In genomic region chr4:82513426-82513750, GRCm38 (mm10) we compare ENCODE assay signal across 8 mouse cellular contexts.
DNase-seq lines count a peak whose midpoint lies in the region; ATAC-seq and TF ChIP-seq lines count a peak whose summit lies in the region.

No protein-coding gene starts in this region.

- H3K9ac ChIP-seq in heart, postnatal 0 days (replicated peaks; ENCODE audit: low read depth, low read length), result 0 out of 2 replicates have a peak overlapping the region, but pooled peaks have one; percentile 36
- H3K9ac ChIP-seq in hindbrain, embryonic 12.5 days, result peak overlapping the region; percentile 65
- H3K9ac ChIP-seq in midbrain, embryonic 11.5 days (ENCODE audit: low read length), result peak overlapping the region; percentile 73

- H3K27me3 ChIP-seq in heart, postnatal 0 days (ENCODE audit: control insufficient read depth, insufficient read depth, low read length), result no peaks in the 10 kb centered on the region
- no peaks in the 10 kb centered on the region for H3K27me3 ChIP-seq in hindbrain, embryonic 12.5 days
- H3K27me3 ChIP-seq in midbrain, embryonic 11.5 days (ENCODE audit: control insufficient read depth, insufficient read depth, low read length), result no peaks in the 10 kb centered on the region

- peaks cover 6% of the 10 kb centered on the region; the same call in 1 of the 2 replicates for H3K4me1 ChIP-seq in heart, postnatal 0 days (ENCODE audit: control insufficient read depth, insufficient read depth)
- no peaks in the 10 kb centered on the region; the same call in 1 of the 2 replicates for H3K4me1 ChIP-seq in brown adipose tissue, adult 24 weeks (ENCODE audit: control insufficient read depth, insufficient read depth, insufficient read length, low read length)
- peaks cover 28% of the 10 kb centered on the region for H3K4me1 ChIP-seq in hindbrain, embryonic 12.5 days
- H3K4me1 ChIP-seq in midbrain, embryonic 11.5 days (ENCODE audit: control insufficient read depth, insufficient read depth, low read length), result peaks cover 35% of the 10 kb centered on the region

- no peaks in the 10 kb centered on the region for H3K9me3 ChIP-seq in heart, postnatal 0 days (replicated peaks; ENCODE audit: control insufficient read depth, low read length)
- no peaks in the 10 kb centered on the region for H3K9me3 ChIP-seq in hindbrain, embryonic 12.5 days (replicated peaks)
- no peaks in the 10 kb centered on the region for H3K9me3 ChIP-seq in midbrain, embryonic 11.5 days (ENCODE audit: control insufficient read depth, low read length)

- TF ChIP-seq EP300 in heart, postnatal 0 days (IDR thresholded peaks at IDR 0.05; ENCODE audit: low read depth), result no peak

- H3K36me3 ChIP-seq in heart, postnatal 0 days (replicated peaks; ENCODE audit: control insufficient read depth, insufficient read depth, low read length), result no peaks in the 10 kb centered on the region
- no peaks in the 10 kb centered on the region for H3K36me3 ChIP-seq in hindbrain, embryonic 12.5 days
- no peaks in the 10 kb centered on the region for H3K36me3 ChIP-seq in midbrain, embryonic 11.5 days (ENCODE audit: control insufficient read depth, insufficient read depth, low read length)

- no peak for TF ChIP-seq CTCF in heart, postnatal 0 days (IDR thresholded peaks at IDR 0.05; ENCODE audit: low read depth)

- H3K4me3 ChIP-seq in heart, postnatal 0 days (ENCODE audit: low read depth, low read length), result peak overlapping the region; percentile 97
- H3K4me3 ChIP-seq in brown adipose tissue, adult 24 weeks (ENCODE audit: insufficient read depth, low read depth, low read length), result peak overlapping the region; percentile 55
- peak overlapping the region; percentile 48 for H3K4me3 ChIP-seq in hindbrain, embryonic 12.5 days
- H3K4me3 ChIP-seq in midbrain, embryonic 11.5 days (ENCODE audit: low read depth, low read length), result peak overlapping the region; percentile 38

- 1% methylated on average over 14 of the region's 14 CpGs for WGBS in heart, postnatal 0 days
- WGBS in hindbrain, embryonic 12.5 days, result under 1% methylated on average over 14 of the region's 14 CpGs
- WGBS in midbrain, embryonic 11.5 days, result 2% methylated on average over 14 of the region's 14 CpGs

- H3K27ac ChIP-seq in heart, postnatal 0 days (ENCODE audit: low read depth), result peak overlapping the region; percentile 100
- H3K27ac ChIP-seq in brown adipose tissue, adult 24 weeks (replicated peaks; ENCODE audit: low read depth, low read length), result peak overlapping the region; percentile 50
- peak overlapping the region; percentile 91; the same call in 1 of the 2 replicates for H3K27ac ChIP-seq in hindbrain, embryonic 12.5 days
- no peak overlapping the region; the same call in 1 of the 2 replicates for H3K27ac ChIP-seq in midbrain, embryonic 11.5 days (ENCODE audit: low read depth, low read length)

- H3K4me2 ChIP-seq in heart, postnatal 0 days (ENCODE audit: low read depth, low read length), result peak overlapping the region; percentile 95
- peak overlapping the region; percentile 95 for H3K4me2 ChIP-seq in hindbrain, embryonic 12.5 days (replicated peaks)
- peak overlapping the region; percentile 80 for H3K4me2 ChIP-seq in midbrain, embryonic 11.5 days

- ATAC-seq in heart, postnatal 0 days (ENCODE audit: insufficient read depth, low read depth), result no peak
- no peak; the same call in 1 of the 2 replicates for ATAC-seq in hindbrain, embryonic 12.5 days (ENCODE audit: low FRiP score)
- ATAC-seq in midbrain, embryonic 11.5 days (ENCODE audit: low FRiP score), result no peak; the same call in 1 of the 2 replicates

- no peak for DNase-seq in heart, postnatal 0 days (ENCODE audit: low spot score)
- no peak for DNase-seq in heart, adult 9 months (ENCODE audit: low spot score in 2 of 2)
- DNase-seq in midbrain, embryonic 11.5 days (ENCODE audit: low spot score, missing footprints), result no peak
- DNase-seq in embryo, embryonic 9.5 days (ENCODE audit: extremely low spot score), result no peak
- DNase-seq in ovary, postnatal 10 days (ENCODE audit: low spot score), result no peak
- no peak for DNase-seq in cerebellum, adult 8-10 months

Comparison
In these comparisons a context has a peak if more than half of its experiments do, and no peak if none do; other contexts are left out.
1. H3K4me3 ChIP-seq: peak in every context shown above with its lines; median percentile 97 in heart, postnatal 0 days; 55 in brown adipose tissue, adult 24 weeks; 48 in hindbrain, embryonic 12.5 days; 38 in midbrain, embryonic 11.5 days.